Mouse (Mus musculus): ENCODE data around the gene Insr. TPM values are rescaled to one million over a fixed set of nuclear protein-coding genes. Genes with fewer than 3 reads are reported as not detected.

Insr gene
- polyA plus RNA-seq, 1 experiment from 2014 or later, result 53.5 TPM

GRCm38 (mm10) chr8:3225731-3226130, 53.7 kb downstream of the Insr start:
- H3K27me3 ChIP-seq, result no peaks in the 10 kb centered on the region
- 74% methylated on average over 1 of the region's 1 CpGs for WGBS
- no peak overlapping the region for H3K4me2 ChIP-seq
- H3K4me1 ChIP-seq (replicated peaks), result peaks cover 24% of the 10 kb centered on the region
- H3K27ac ChIP-seq (replicated peaks), result no peak overlapping the region
- ATAC-seq (ENCODE audit: low read depth), result no peak
- no peaks in the 10 kb centered on the region for H3K9me3 ChIP-seq
- no peaks in the 10 kb centered on the region for H3K36me3 ChIP-seq
- no peak overlapping the region for H3K4me3 ChIP-seq
- no peak overlapping the region for H3K9ac ChIP-seq

- no peaks in the 10 kb centered on the region for H3K27me3 ChIP-seq
- H3K36me3 ChIP-seq, result no peaks in the 10 kb centered on the region
- peaks cover 28% of the 10 kb centered on the region for H3K4me1 ChIP-seq (replicated peaks)
- 81% methylated on average over 8 of the region's 8 CpGs for WGBS
- no peak for ATAC-seq (ENCODE audit: low read depth)
- H3K9me3 ChIP-seq, result no peaks in the 10 kb centered on the region
- no peak overlapping the region for H3K4me2 ChIP-seq
- no peak overlapping the region for H3K4me3 ChIP-seq
- no peak overlapping the region for H3K9ac ChIP-seq
- H3K27ac ChIP-seq (replicated peaks), result no peak overlapping the region
Observed at GRCm38 (mm10) chr8:3225184-3225583, 54.2 kb downstream of the Insr start.

GRCm38 (mm10) chr8:3222636-3222965, 56.8 kb downstream of the Insr start:
- Histone ChIP-seq H3K4me2 (no peak overlapping the region), H3K9ac (no peak overlapping the region), H3K4me3 (no peak overlapping the region), H3K27ac (replicated peaks) (no peak overlapping the region), H3K36me3 (no peaks in the 10 kb centered on the region), H3K9me3 (no peaks in the 10 kb centered on the region), H3K4me1 (replicated peaks) (peaks cover 32% of the 10 kb centered on the region), H3K27me3 (no peaks in the 10 kb centered on the region)
- no peak for ATAC-seq (ENCODE audit: low read depth)

GRCm38 (mm10) chr8:3221960-3222635, 57.3 kb downstream of the Insr start:
- Histone ChIP-seq H3K27ac (replicated peaks) (peak overlapping the region; percentile 95), H3K36me3 (no peaks in the 10 kb centered on the region), H3K4me1 (replicated peaks) (peaks cover 33% of the 10 kb centered on the region), H3K9me3 (no peaks in the 10 kb centered on the region), H3K27me3 (no peaks in the 10 kb centered on the region), H3K4me3 (peak overlapping the region; percentile 58), H3K4me2 (peak overlapping the region; percentile 77), H3K9ac (peak overlapping the region; percentile 84)
- WGBS, result 76% methylated on average over 6 of the region's 6 CpGs
- ATAC-seq (ENCODE audit: low read depth), result no peak

- H3K4me1 ChIP-seq (replicated peaks), result peaks cover 41% of the 10 kb centered on the region
- peak overlapping the region; percentile 95 for H3K27ac ChIP-seq (replicated peaks)
- no peaks in the 10 kb centered on the region for H3K27me3 ChIP-seq
- H3K9me3 ChIP-seq, result no peaks in the 10 kb centered on the region
- peak overlapping the region; percentile 84 for H3K9ac ChIP-seq
- peak overlapping the region; percentile 77 for H3K4me2 ChIP-seq
- WGBS, result 1% methylated on average over 43 of the region's 43 CpGs
- no peaks in the 10 kb centered on the region for H3K36me3 ChIP-seq
- peak overlapping the region; percentile 58 for H3K4me3 ChIP-seq
- peak; percentile 99 for ATAC-seq (ENCODE audit: low read depth)
Observed at GRCm38 (mm10) chr8:3221047-3221959, 58.1 kb downstream of the Insr start.

DNA sequence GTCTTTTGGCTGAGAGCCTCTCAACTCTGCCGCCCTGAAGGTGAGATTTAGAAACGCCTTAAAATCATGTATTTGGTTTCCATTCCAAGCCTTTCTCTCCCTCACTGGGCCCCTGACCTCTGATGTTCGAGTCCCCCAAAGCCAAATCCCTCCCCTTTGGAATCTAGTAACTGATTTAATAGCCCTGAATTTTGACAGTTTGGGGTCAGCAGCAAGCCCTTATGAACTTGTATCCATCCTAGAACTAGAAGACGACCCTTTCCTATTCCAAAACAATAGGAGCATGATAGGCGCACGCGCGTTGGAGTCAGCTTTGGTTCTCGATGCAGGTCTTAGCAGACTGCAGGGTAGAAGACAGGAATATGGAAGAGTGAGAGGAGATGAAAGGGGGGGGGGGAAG, 58.9 kb downstream of the Insr start:
- WGBS, result 6% methylated on average over 9 of the region's 9 CpGs
- Histone ChIP-seq H3K9me3 (no peaks in the 10 kb centered on the region), H3K4me3 (peak overlapping the region; percentile 58), H3K27ac (replicated peaks) (peak overlapping the region; percentile 95), H3K9ac (peak overlapping the region; percentile 84), H3K36me3 (no peaks in the 10 kb centered on the region), H3K4me2 (peak overlapping the region; percentile 77), H3K27me3 (no peaks in the 10 kb centered on the region), H3K4me1 (replicated peaks) (peaks cover 45% of the 10 kb centered on the region)
- peak; percentile 82 for ATAC-seq (ENCODE audit: low read depth)

DNA sequence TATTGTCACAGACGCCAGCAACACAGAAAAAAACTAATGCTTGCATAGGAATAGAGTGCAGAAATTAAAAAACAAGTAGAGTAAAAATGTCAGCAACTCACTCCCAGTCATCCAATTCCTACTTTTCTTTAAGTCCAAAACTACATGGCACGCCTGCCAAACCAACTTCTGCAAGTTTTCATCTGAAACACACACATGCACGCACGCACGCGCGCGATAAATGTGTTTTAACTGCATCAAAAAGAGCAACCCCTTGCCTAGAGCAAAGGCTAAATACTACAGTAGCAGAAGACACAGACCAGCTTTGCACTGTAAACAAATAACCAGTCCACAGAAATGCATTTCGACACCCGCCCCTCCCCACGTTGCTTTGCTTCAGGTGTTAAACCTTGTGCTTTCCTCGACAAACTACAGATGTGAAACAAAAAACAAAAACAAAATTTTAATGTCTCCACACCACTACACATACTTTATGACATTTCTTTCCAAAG, 59.5 kb downstream of the Insr start:
- Histone ChIP-seq H3K9ac (no peak overlapping the region), H3K27ac (replicated peaks) (peak overlapping the region; percentile 95), H3K4me2 (peak overlapping the region; percentile 77), H3K4me1 (replicated peaks) (peaks cover 49% of the 10 kb centered on the region), H3K36me3 (no peaks in the 10 kb centered on the region), H3K27me3 (no peaks in the 10 kb centered on the region), H3K9me3 (no peaks in the 10 kb centered on the region), H3K4me3 (peak overlapping the region; percentile 58)
- 90% methylated on average over 12 of the region's 12 CpGs for WGBS
- ATAC-seq (ENCODE audit: low read depth), result no peak

- ATAC-seq (ENCODE audit: low read depth), result no peak
- 81% methylated on average over 3 of the region's 3 CpGs for WGBS
- Histone ChIP-seq H3K27ac (replicated peaks) (no peak overlapping the region), H3K36me3 (no peaks in the 10 kb centered on the region), H3K9ac (no peak overlapping the region), H3K9me3 (no peaks in the 10 kb centered on the region), H3K4me1 (replicated peaks) (peaks cover 49% of the 10 kb centered on the region), H3K4me2 (no peak overlapping the region), H3K4me3 (no peak overlapping the region), H3K27me3 (no peaks in the 10 kb centered on the region)
Observed at GRCm38 (mm10) chr8:3219266-3219665, 60.2 kb downstream of the Insr start.

DNA sequence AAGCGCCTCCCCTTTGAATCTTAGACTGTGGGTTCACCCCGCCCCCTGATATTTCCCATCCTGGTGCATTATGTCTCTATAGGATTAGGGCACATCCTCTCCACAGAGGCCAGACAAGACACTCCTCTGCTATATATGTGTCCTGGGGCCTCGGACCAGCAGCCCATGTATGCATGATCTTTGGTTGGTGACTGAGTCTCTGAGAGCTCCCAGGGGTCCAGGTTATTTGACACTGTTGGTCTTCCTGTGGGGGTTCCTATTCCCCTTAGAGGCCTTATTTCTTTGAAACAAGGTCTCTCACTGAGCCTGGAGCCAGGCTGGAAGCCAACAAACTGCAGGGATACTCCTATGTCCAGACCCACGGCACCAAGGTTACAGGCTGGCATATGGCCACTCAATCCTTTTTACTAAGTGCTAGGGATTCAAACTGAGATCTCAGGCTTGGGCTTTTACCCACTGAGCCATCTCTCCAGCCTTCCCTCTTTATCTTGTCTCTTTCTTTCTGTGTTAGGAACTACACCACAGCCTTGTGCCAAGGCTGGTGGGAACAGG, 62.8 kb downstream of the Insr start:
- H3K36me3 ChIP-seq, result peaks cover under 1% of the 10 kb centered on the region; the same call in 1 of the 2 replicates
- WGBS, result 78% methylated on average over 4 of the region's 4 CpGs
- H3K27me3 ChIP-seq, result no peaks in the 10 kb centered on the region
- no peak overlapping the region for H3K4me2 ChIP-seq
- H3K9ac ChIP-seq, result no peak overlapping the region
- no peak overlapping the region for H3K4me3 ChIP-seq
- H3K27ac ChIP-seq (replicated peaks), result peak overlapping the region; percentile 47
- no peak for ATAC-seq (ENCODE audit: low read depth)
- H3K4me1 ChIP-seq (replicated peaks), result peaks cover 28% of the 10 kb centered on the region
- H3K9me3 ChIP-seq, result no peaks in the 10 kb centered on the region

GRCm38 (mm10) chr8:3215561-3215960, 63.9 kb downstream of the Insr start:
- H3K27me3 ChIP-seq, result no peaks in the 10 kb centered on the region
- H3K4me1 ChIP-seq (replicated peaks), result peaks cover 25% of the 10 kb centered on the region
- H3K4me2 ChIP-seq, result no peak overlapping the region
- no peak overlapping the region for H3K4me3 ChIP-seq
- H3K9me3 ChIP-seq, result no peaks in the 10 kb centered on the region
- peak overlapping the region; percentile 29; the same call in 1 of the 2 replicates for H3K27ac ChIP-seq (replicated peaks)
- H3K36me3 ChIP-seq, result peaks cover 11% of the 10 kb centered on the region
- no peak for ATAC-seq (ENCODE audit: low read depth)
- H3K9ac ChIP-seq, result no peak overlapping the region

GRCm38 (mm10) chr8:3214601-3215000, 64.8 kb downstream of the Insr start:
- no peaks in the 10 kb centered on the region for H3K27me3 ChIP-seq
- 94% methylated on average over 1 of the region's 1 CpGs for WGBS
- H3K9ac ChIP-seq, result no peak overlapping the region
- peaks cover 17% of the 10 kb centered on the region; the same call in 1 of the 2 replicates for H3K4me1 ChIP-seq (replicated peaks)
- peaks cover 14% of the 10 kb centered on the region for H3K36me3 ChIP-seq
- H3K27ac ChIP-seq (replicated peaks), result peak overlapping the region; percentile 29; the same call in 1 of the 2 replicates
- H3K9me3 ChIP-seq, result no peaks in the 10 kb centered on the region
- no peak overlapping the region for H3K4me3 ChIP-seq
- H3K4me2 ChIP-seq, result no peak overlapping the region
- no peak for ATAC-seq (ENCODE audit: low read depth)

DNA sequence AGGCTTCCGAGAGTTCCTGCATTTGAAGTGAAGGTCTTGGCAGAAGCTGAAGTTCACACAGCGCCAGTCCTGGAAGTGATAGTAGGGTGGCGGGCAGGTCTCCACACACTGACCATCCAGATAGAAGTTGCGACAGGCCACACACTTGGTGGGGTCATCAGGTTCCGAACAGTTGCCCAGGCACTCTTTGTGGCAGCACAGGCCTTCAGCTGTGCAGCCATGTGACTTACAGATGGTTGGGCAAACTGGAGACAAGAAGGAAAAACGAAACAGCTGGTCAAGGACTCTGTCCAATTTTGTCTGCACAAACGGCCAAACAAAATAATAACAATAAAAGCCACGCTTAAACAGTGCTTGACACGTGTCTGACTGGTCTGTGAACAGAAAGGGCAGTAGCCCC, 68.0 kb downstream of the Insr start:
- 91% methylated on average over 9 of the region's 9 CpGs for WGBS
- no peaks in the 10 kb centered on the region for H3K27me3 ChIP-seq
- ATAC-seq (ENCODE audit: low read depth), result no peak
- no peak overlapping the region for H3K4me3 ChIP-seq
- no peak overlapping the region for H3K27ac ChIP-seq (replicated peaks)
- no peaks in the 10 kb centered on the region for H3K9me3 ChIP-seq
- H3K36me3 ChIP-seq, result peaks cover 26% of the 10 kb centered on the region
- H3K9ac ChIP-seq, result no peak overlapping the region
- H3K4me2 ChIP-seq, result no peak overlapping the region
- H3K4me1 ChIP-seq (replicated peaks), result peaks cover 13% of the 10 kb centered on the region; the same call in 1 of the 2 replicates

Data from neural tube, embryonic 13.5 days (tissue).